Mouse (Mus musculus): ENCODE measurements at regions not wholly inside any gene's neighbourhood (a gene's known extent, or its start where the extent isn't known, plus 50 kb on each side); places are given as distances from the start of the nearest gene placed in this dataset.

GRCm38 (mm10) chr2:166482720-166483616 lies 230.7 kb downstream of the Prex1 start:
- Histone ChIP-seq H3K4me2 (ENCODE audit: low read length) (no peak overlapping the region), H3K27ac (ENCODE audit: low read length) (no peak overlapping the region), H3K4me3 (replicated peaks; ENCODE audit: low read length) (no peak overlapping the region), H3K9me3 (ENCODE audit: control insufficient read depth, low read length) (no peaks in the 10 kb centered on the region), H3K9ac (replicated peaks; ENCODE audit: low read depth, low read length) (no peak overlapping the region), H3K36me3 (ENCODE audit: control insufficient read depth, insufficient read depth) (no peaks in the 10 kb centered on the region), H3K4me1 (replicated peaks; ENCODE audit: control insufficient read depth, insufficient read depth, low read length) (peaks cover 13% of the 10 kb centered on the region), H3K27me3 (replicated peaks; ENCODE audit: control insufficient read depth, insufficient read depth, low read length) (no peaks in the 10 kb centered on the region; the same call in 1 of the 2 replicates)
- no peak for ATAC-seq
- WGBS = 48% methylated on average over 14 of the region's 14 CpGs

GRCm38 (mm10) chr2:166481774-166482173 lies 231.9 kb downstream of the Prex1 start:
- H3K27ac ChIP-seq (ENCODE audit: low read length) = no peak overlapping the region
- 90% methylated on average over 7 of the region's 7 CpGs for WGBS

GRCm38 (mm10) chr2:166481362-166481761 lies 232.3 kb downstream of the Prex1 start:
- Histone ChIP-seq H3K9ac (replicated peaks; ENCODE audit: low read depth, low read length) (no peak overlapping the region), H3K27ac (ENCODE audit: low read length) (no peak overlapping the region), H3K27me3 (replicated peaks; ENCODE audit: control insufficient read depth, insufficient read depth, low read length) (no peaks in the 10 kb centered on the region; the same call in 1 of the 2 replicates), H3K36me3 (ENCODE audit: control insufficient read depth, insufficient read depth) (no peaks in the 10 kb centered on the region), H3K4me1 (replicated peaks; ENCODE audit: control insufficient read depth, insufficient read depth, low read length) (peaks cover 2% of the 10 kb centered on the region; the same call in 1 of the 2 replicates), H3K4me2 (ENCODE audit: low read length) (no peak overlapping the region), H3K4me3 (replicated peaks; ENCODE audit: low read length) (no peak overlapping the region), H3K9me3 (ENCODE audit: control insufficient read depth, low read length) (no peaks in the 10 kb centered on the region)
- ATAC-seq = no peak
- WGBS = 90% methylated on average over 6 of the region's 6 CpGs

More at GRCm38 (mm10) chr2:166481774-166482173, 231.9 kb downstream of the Prex1 start:
- Histone ChIP-seq H3K27me3 (replicated peaks; ENCODE audit: control insufficient read depth, insufficient read depth, low read length) (no peaks in the 10 kb centered on the region; the same call in 1 of the 2 replicates), H3K9me3 (ENCODE audit: control insufficient read depth, low read length) (no peaks in the 10 kb centered on the region), H3K4me2 (ENCODE audit: low read length) (no peak overlapping the region), H3K36me3 (ENCODE audit: control insufficient read depth, insufficient read depth) (no peaks in the 10 kb centered on the region), H3K4me1 (replicated peaks; ENCODE audit: control insufficient read depth, insufficient read depth, low read length) (peaks cover 2% of the 10 kb centered on the region; the same call in 1 of the 2 replicates), H3K9ac (replicated peaks; ENCODE audit: low read depth, low read length) (no peak overlapping the region), H3K4me3 (replicated peaks; ENCODE audit: low read length) (no peak overlapping the region)
- ATAC-seq = no peak

GRCm38 (mm10) chr2:166480883-166481282 lies 232.7 kb downstream of the Prex1 start:
- H3K4me2 ChIP-seq (ENCODE audit: low read length) = no peak overlapping the region
- no peaks in the 10 kb centered on the region; the same call in 1 of the 2 replicates for H3K27me3 ChIP-seq (replicated peaks; ENCODE audit: control insufficient read depth, insufficient read depth, low read length)
- no peak for ATAC-seq
- H3K27ac ChIP-seq (ENCODE audit: low read length) = no peak overlapping the region
- 79% methylated on average over 5 of the region's 5 CpGs for WGBS
- peaks cover 2% of the 10 kb centered on the region; the same call in 1 of the 2 replicates for H3K4me1 ChIP-seq (replicated peaks; ENCODE audit: control insufficient read depth, insufficient read depth, low read length)
- no peak overlapping the region for H3K9ac ChIP-seq (replicated peaks; ENCODE audit: low read depth, low read length)
- H3K36me3 ChIP-seq (ENCODE audit: control insufficient read depth, insufficient read depth) = no peaks in the 10 kb centered on the region
- H3K9me3 ChIP-seq (ENCODE audit: control insufficient read depth, low read length) = no peaks in the 10 kb centered on the region
- no peak overlapping the region for H3K4me3 ChIP-seq (replicated peaks; ENCODE audit: low read length)

- H3K4me2 ChIP-seq (ENCODE audit: low read length) = no peak overlapping the region
- ATAC-seq = no peak
- H3K27ac ChIP-seq (ENCODE audit: low read length) = no peak overlapping the region
- no peak overlapping the region for H3K4me3 ChIP-seq (replicated peaks; ENCODE audit: low read length)
- no peaks in the 10 kb centered on the region for H3K9me3 ChIP-seq (ENCODE audit: control insufficient read depth, low read length)
- no peak overlapping the region for H3K9ac ChIP-seq (replicated peaks; ENCODE audit: low read depth, low read length)
- H3K36me3 ChIP-seq (ENCODE audit: control insufficient read depth, insufficient read depth) = no peaks in the 10 kb centered on the region
- 87% methylated on average over 6 of the region's 6 CpGs for WGBS
- no peaks in the 10 kb centered on the region; the same call in none of the 2 replicates for H3K27me3 ChIP-seq (replicated peaks; ENCODE audit: control insufficient read depth, insufficient read depth, low read length)
- peaks cover 4% of the 10 kb centered on the region; the same call in 1 of the 2 replicates for H3K4me1 ChIP-seq (replicated peaks; ENCODE audit: control insufficient read depth, insufficient read depth, low read length)
These were observed 236.7 kb downstream of the Prex1 start for GRCm38 (mm10) chr2:166476953-166477352.

- no peak overlapping the region for H3K4me2 ChIP-seq (ENCODE audit: low read length)
- H3K27ac ChIP-seq (ENCODE audit: low read length) = no peak overlapping the region
- no peaks in the 10 kb centered on the region for H3K36me3 ChIP-seq (ENCODE audit: control insufficient read depth, insufficient read depth)
- no peak overlapping the region for H3K9ac ChIP-seq (replicated peaks; ENCODE audit: low read depth, low read length)
- WGBS = 78% methylated on average over 4 of the region's 4 CpGs
- H3K4me1 ChIP-seq (replicated peaks; ENCODE audit: control insufficient read depth, insufficient read depth, low read length) = peaks cover 14% of the 10 kb centered on the region
- no peak overlapping the region for H3K4me3 ChIP-seq (replicated peaks; ENCODE audit: low read length)
- H3K27me3 ChIP-seq (replicated peaks; ENCODE audit: control insufficient read depth, insufficient read depth, low read length) = no peaks in the 10 kb centered on the region; the same call in none of the 2 replicates
- no peak for ATAC-seq
- no peaks in the 10 kb centered on the region for H3K9me3 ChIP-seq (ENCODE audit: control insufficient read depth, low read length)
These were observed 238.0 kb downstream of the Prex1 start for GRCm38 (mm10) chr2:166475624-166476023.

- Histone ChIP-seq H3K27ac (ENCODE audit: low read length) (no peak overlapping the region), H3K36me3 (ENCODE audit: control insufficient read depth, insufficient read depth) (no peaks in the 10 kb centered on the region)
These were observed 239.0 kb downstream of the Prex1 start for GRCm38 (mm10) chr2:166474601-166475000.

GRCm38 (mm10) chr2:166471257-166471753 lies 242.3 kb downstream of the Prex1 start:
- no peak overlapping the region for H3K4me2 ChIP-seq (ENCODE audit: low read length)
- peak; percentile 80 for ATAC-seq
- no peaks in the 10 kb centered on the region for H3K9me3 ChIP-seq (ENCODE audit: control insufficient read depth, low read length)
- H3K27ac ChIP-seq (ENCODE audit: low read length) = peak overlapping the region; percentile 24; the same call in 1 of the 2 replicates
- peaks cover 2% of the 10 kb centered on the region; the same call in 1 of the 2 replicates for H3K27me3 ChIP-seq (replicated peaks; ENCODE audit: control insufficient read depth, insufficient read depth, low read length)
- WGBS = 16% methylated on average over 6 of the region's 6 CpGs
- H3K9ac ChIP-seq (replicated peaks; ENCODE audit: low read depth, low read length) = no peak overlapping the region
- H3K36me3 ChIP-seq (ENCODE audit: control insufficient read depth, insufficient read depth) = no peaks in the 10 kb centered on the region
- no peak overlapping the region for H3K4me3 ChIP-seq (replicated peaks; ENCODE audit: low read length)
- peaks cover 14% of the 10 kb centered on the region for H3K4me1 ChIP-seq (replicated peaks; ENCODE audit: control insufficient read depth, insufficient read depth, low read length)

More at GRCm38 (mm10) chr2:166474601-166475000, 239.0 kb downstream of the Prex1 start:
- peak; percentile 37; the same call in 1 of the 2 replicates for ATAC-seq
- H3K27me3 ChIP-seq (replicated peaks; ENCODE audit: control insufficient read depth, insufficient read depth, low read length) = no peaks in the 10 kb centered on the region; the same call in none of the 2 replicates
- no peaks in the 10 kb centered on the region for H3K9me3 ChIP-seq (ENCODE audit: control insufficient read depth, low read length)
- H3K4me1 ChIP-seq (replicated peaks; ENCODE audit: control insufficient read depth, insufficient read depth, low read length) = peaks cover 14% of the 10 kb centered on the region
- WGBS = 48% methylated on average over 12 of the region's 12 CpGs
- no peak overlapping the region for H3K4me2 ChIP-seq (ENCODE audit: low read length)
- no peak overlapping the region for H3K9ac ChIP-seq (replicated peaks; ENCODE audit: low read depth, low read length)
- no peak overlapping the region for H3K4me3 ChIP-seq (replicated peaks; ENCODE audit: low read length)

- H3K4me2 ChIP-seq (ENCODE audit: low read length) = no peak overlapping the region
- no peaks in the 10 kb centered on the region for H3K36me3 ChIP-seq (ENCODE audit: control insufficient read depth, insufficient read depth)
- no peak overlapping the region for H3K9ac ChIP-seq (replicated peaks; ENCODE audit: low read depth, low read length)
- peaks cover 10% of the 10 kb centered on the region for H3K4me1 ChIP-seq (replicated peaks; ENCODE audit: control insufficient read depth, insufficient read depth, low read length)
- no peaks in the 10 kb centered on the region for H3K9me3 ChIP-seq (ENCODE audit: control insufficient read depth, low read length)
- H3K4me3 ChIP-seq (replicated peaks; ENCODE audit: low read length) = no peak overlapping the region
- ATAC-seq = no peak
- H3K27ac ChIP-seq (ENCODE audit: low read length) = no peak overlapping the region
- H3K27me3 ChIP-seq (replicated peaks; ENCODE audit: control insufficient read depth, insufficient read depth, low read length) = peaks cover 2% of the 10 kb centered on the region; the same call in 1 of the 2 replicates
- WGBS = 87% methylated on average over 9 of the region's 9 CpGs
These were observed 244.5 kb downstream of the Prex1 start for GRCm38 (mm10) chr2:166469046-166469593.

Measured in forebrain, embryonic 16.5 days (tissue).